Mouse (Mus musculus) C2C12 (cell line): ENCODE results near the gene Slc9a5.

ENCODE experiments used
- CTCF ChIP-seq: IDR thresholded peaks from one replicate; pipeline ENCODE4 v1.5.1; 2011; ENCODE audit not compliant: control insufficient read depth, insufficient read depth, insufficient read length
- MYOG ChIP-seq: IDR thresholded peaks from one replicate; pipeline ENCODE4 v1.6.1; 2011; ENCODE audit not compliant: control insufficient read depth, insufficient read length; ENCODE audit errors: extremely low read depth
- USF1 ChIP-seq: IDR thresholded peaks from one replicate; pipeline ENCODE4 v1.6.1; 2011; ENCODE audit warnings: low read depth, mild to moderate bottlenecking, control low read depth, moderate library complexity

DNA sequence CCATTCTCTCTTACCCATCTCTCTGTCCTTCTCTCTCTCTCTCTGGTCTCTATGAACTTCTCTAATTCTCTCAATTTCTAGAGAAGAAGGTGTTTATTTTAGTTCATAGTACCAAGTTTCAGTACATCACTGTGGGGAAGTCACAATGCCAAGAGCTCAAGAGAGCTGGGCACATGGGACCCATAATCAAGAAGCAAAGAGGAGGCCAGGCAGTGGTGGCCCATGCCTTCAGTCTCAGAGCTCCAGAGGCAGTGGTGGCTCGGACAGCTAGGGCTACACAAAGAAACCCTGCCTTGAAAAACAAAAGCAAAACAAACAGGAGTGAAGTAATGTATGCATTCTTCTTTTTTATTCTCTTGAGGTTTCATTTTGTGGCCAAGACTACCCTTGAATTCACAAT is 55.9 kb downstream of the Slc9a5 start:
- TF ChIP-seq MYOG (no peak), CTCF (no peak), USF1 (no peak)
